In genomic region chr17:56139355-56139754, GRCm38 (mm10) we compare ENCODE assay signal across 7 mouse cellular contexts. TPM values are rescaled to one million over a fixed set of nuclear protein-coding genes. Genes with fewer than 3 reads are reported as not detected.
DNase-seq lines count a peak whose midpoint lies in the region; ATAC-seq and TF ChIP-seq lines count a peak whose summit lies in the region.

No protein-coding gene starts in this region.

- H3K36me3 ChIP-seq in lung, embryonic 14.5 days (ENCODE audit: insufficient read depth): no peaks in the 10 kb centered on the region
- H3K36me3 ChIP-seq in embryonic facial prominence, embryonic 12.5 days: no peaks in the 10 kb centered on the region
- H3K36me3 ChIP-seq in hindbrain, embryonic 14.5 days (replicated peaks; ENCODE audit: control insufficient read depth, insufficient read depth): no peaks in the 10 kb centered on the region
- 0 out of 2 replicates have a peak, but pooled peaks cover 3% of the 10 kb centered on the region for H3K36me3 ChIP-seq in midbrain, postnatal 0 days (ENCODE audit: insufficient read depth, low read length)

- no peak for TF ChIP-seq CTCF in lung, embryonic 14.5 days (IDR thresholded peaks at IDR 0.05; ENCODE audit: low read depth)
- TF ChIP-seq CTCF in midbrain, postnatal 0 days (IDR thresholded peaks at IDR 0.05): no peak

- H3K27ac ChIP-seq in lung, embryonic 14.5 days (ENCODE audit: low read depth): no peak overlapping the region
- H3K27ac ChIP-seq in embryonic facial prominence, embryonic 12.5 days: no peak overlapping the region
- peak overlapping the region; percentile 78 for H3K27ac ChIP-seq in hindbrain, embryonic 14.5 days
- H3K27ac ChIP-seq in midbrain, postnatal 0 days (ENCODE audit: low read depth, low read length): peak overlapping the region; percentile 69; the same call in 1 of the 2 replicates

- H3K4me1 ChIP-seq in lung, embryonic 14.5 days (ENCODE audit: insufficient read depth): 0 out of 2 replicates have a peak, but pooled peaks cover 2% of the 10 kb centered on the region
- peaks cover 44% of the 10 kb centered on the region for H3K4me1 ChIP-seq in embryonic facial prominence, embryonic 12.5 days
- peaks cover 18% of the 10 kb centered on the region for H3K4me1 ChIP-seq in hindbrain, embryonic 14.5 days (replicated peaks; ENCODE audit: control insufficient read depth, insufficient read depth, low read length)
- H3K4me1 ChIP-seq in midbrain, postnatal 0 days (ENCODE audit: insufficient read depth, low read length): peaks cover 17% of the 10 kb centered on the region

- H3K9ac ChIP-seq in lung, embryonic 14.5 days: peak overlapping the region; percentile 36; the same call in 1 of the 2 replicates
- H3K9ac ChIP-seq in embryonic facial prominence, embryonic 12.5 days: peak overlapping the region; percentile 61
- H3K9ac ChIP-seq in hindbrain, embryonic 14.5 days: peak overlapping the region; percentile 87
- peak overlapping the region; percentile 91 for H3K9ac ChIP-seq in midbrain, postnatal 0 days (replicated peaks; ENCODE audit: low read length, poor library complexity, severe bottlenecking)

- DNase-seq in lung, embryonic 14.5 days: no peak
- no peak for DNase-seq in lung, postnatal 36 days
- DNase-seq in hindbrain, embryonic 14.5 days (ENCODE audit: low spot score): no peak
- no peak for DNase-seq in midbrain, postnatal 0 days (ENCODE audit: low spot score)
- no peak for DNase-seq in ovary, postnatal 36 days (ENCODE audit: low spot score)
- DNase-seq in thymus, postnatal 36 days: no peak

- WGBS in lung, embryonic 14.5 days: 6% methylated on average over 21 of the region's 21 CpGs
- 6% methylated on average over 21 of the region's 21 CpGs for WGBS in embryonic facial prominence, embryonic 12.5 days
- 5% methylated on average over 20 of the region's 21 CpGs for WGBS in hindbrain, embryonic 14.5 days
- WGBS in midbrain, postnatal 0 days: 17% methylated on average over 7 of the region's 21 CpGs

- H3K9me3 ChIP-seq in lung, embryonic 14.5 days (ENCODE audit: low read depth, low read length): no peaks in the 10 kb centered on the region
- no peaks in the 10 kb centered on the region for H3K9me3 ChIP-seq in embryonic facial prominence, embryonic 12.5 days
- no peaks in the 10 kb centered on the region for H3K9me3 ChIP-seq in hindbrain, embryonic 14.5 days (ENCODE audit: control insufficient read depth, low read length)
- no peaks in the 10 kb centered on the region for H3K9me3 ChIP-seq in midbrain, postnatal 0 days (ENCODE audit: low read length)

- no peak; the same call in 1 of the 2 replicates for ATAC-seq in lung, embryonic 14.5 days (ENCODE audit: insufficient read depth)
- ATAC-seq in embryonic facial prominence, embryonic 12.5 days (ENCODE audit: insufficient number of reproducible peaks, insufficient read depth, low FRiP score, low TSS enrichment): no peak
- ATAC-seq in hindbrain, embryonic 14.5 days (ENCODE audit: low FRiP score): peak; percentile 19
- peak; percentile 47 for ATAC-seq in midbrain, postnatal 0 days (ENCODE audit: low FRiP score)

- peak overlapping the region; percentile 65 for H3K4me3 ChIP-seq in lung, embryonic 14.5 days (ENCODE audit: low read depth, low read length)
- peak overlapping the region; percentile 76 for H3K4me3 ChIP-seq in embryonic facial prominence, embryonic 12.5 days
- H3K4me3 ChIP-seq in hindbrain, embryonic 14.5 days (replicated peaks; ENCODE audit: low read length): peak overlapping the region; percentile 85
- peak overlapping the region; percentile 81 for H3K4me3 ChIP-seq in midbrain, postnatal 0 days (ENCODE audit: low read depth, low read length)

- H3K4me2 ChIP-seq in lung, embryonic 14.5 days: peak overlapping the region; percentile 100
- H3K4me2 ChIP-seq in embryonic facial prominence, embryonic 12.5 days (replicated peaks): peak overlapping the region; percentile 97
- H3K4me2 ChIP-seq in hindbrain, embryonic 14.5 days (replicated peaks): peak overlapping the region; percentile 79
- peak overlapping the region; percentile 81 for H3K4me2 ChIP-seq in midbrain, postnatal 0 days (ENCODE audit: low read depth, low read length, poor library complexity, severe bottlenecking)

- peaks cover 63% of the 10 kb centered on the region for H3K27me3 ChIP-seq in lung, embryonic 14.5 days (ENCODE audit: insufficient read depth, low read length)
- H3K27me3 ChIP-seq in embryonic facial prominence, embryonic 12.5 days: peaks cover 77% of the 10 kb centered on the region
- no peaks in the 10 kb centered on the region for H3K27me3 ChIP-seq in hindbrain, embryonic 14.5 days (ENCODE audit: control insufficient read depth, insufficient read depth, low read length)
- no peaks in the 10 kb centered on the region for H3K27me3 ChIP-seq in midbrain, postnatal 0 days (ENCODE audit: insufficient read depth, low read length)

RNA-seq across cellular contexts. Expression of gene Sema6b, which starts 0.8 kb away (rescaled TPM):
- polyA plus RNA-seq in lung, embryonic 14.5 days (2014; fragmentation: Nextera tagmentation; extraction: Ambion mirVana): 1.7 and 1.8 TPM in 2 replicates
- 4.3 and 4.6 TPM in 2 replicates for polyA plus RNA-seq in embryonic facial prominence, embryonic 12.5 days (2016; fragmentation: Nextera tagmentation; extraction: Ambion mirVana)
- polyA plus RNA-seq in hindbrain, embryonic 14.5 days (2014; fragmentation: Nextera tagmentation; extraction: Ambion mirVana): 18.3 and 20.5 TPM in 2 replicates
- 90.5 and 106 TPM in 2 replicates for total RNA-seq in midbrain, postnatal 0 days (2014; rRNA removed)
- 15.6 and 17.4 TPM in 2 replicates for polyA plus RNA-seq in midbrain, postnatal 0 days (2015; fragmentation: Nextera tagmentation; extraction: Ambion mirVana)

RNA-seq across cellular contexts. Expression of gene Lrg1, which starts 17.6 kb away (rescaled TPM):
- 0.17 TPM in 1 of 2 replicates, not detected in the other for polyA plus RNA-seq in lung, embryonic 14.5 days (2014; fragmentation: Nextera tagmentation; extraction: Ambion mirVana)
- polyA plus RNA-seq in embryonic facial prominence, embryonic 12.5 days (2016; fragmentation: Nextera tagmentation; extraction: Ambion mirVana): 0.15 and 0.23 TPM in 2 replicates
- 0.19 and 0.20 TPM in 2 replicates for polyA plus RNA-seq in hindbrain, embryonic 14.5 days (2014; fragmentation: Nextera tagmentation; extraction: Ambion mirVana)
- total RNA-seq in midbrain, postnatal 0 days (2014; rRNA removed): 0.47 and 0.49 TPM in 2 replicates
- polyA plus RNA-seq in midbrain, postnatal 0 days (2015; fragmentation: Nextera tagmentation; extraction: Ambion mirVana): 0.43 and 0.66 TPM in 2 replicates

RNA-seq across cellular contexts. Expression of gene Plin5, which starts 22.0 kb away (rescaled TPM):
- polyA plus RNA-seq in lung, embryonic 14.5 days (2014; fragmentation: Nextera tagmentation; extraction: Ambion mirVana): 0.34 and 0.86 TPM in 2 replicates
- polyA plus RNA-seq in embryonic facial prominence, embryonic 12.5 days (2016; fragmentation: Nextera tagmentation; extraction: Ambion mirVana): 0.15 and 0.29 TPM in 2 replicates
- 1.9 and 2.1 TPM in 2 replicates for polyA plus RNA-seq in hindbrain, embryonic 14.5 days (2014; fragmentation: Nextera tagmentation; extraction: Ambion mirVana)
- total RNA-seq in midbrain, postnatal 0 days (2014; rRNA removed): 4.3 and 4.5 TPM in 2 replicates
- polyA plus RNA-seq in midbrain, postnatal 0 days (2015; fragmentation: Nextera tagmentation; extraction: Ambion mirVana): 4.8 and 5.9 TPM in 2 replicates

RNA-seq across cellular contexts. Expression of gene Tnfaip8l1, which starts 22.9 kb away (rescaled TPM):
- polyA plus RNA-seq in lung, embryonic 14.5 days (2014; fragmentation: Nextera tagmentation; extraction: Ambion mirVana): 14.5 and 16.2 TPM in 2 replicates
- 12.4 and 13.0 TPM in 2 replicates for polyA plus RNA-seq in embryonic facial prominence, embryonic 12.5 days (2016; fragmentation: Nextera tagmentation; extraction: Ambion mirVana)
- 8.4 and 9.9 TPM in 2 replicates for polyA plus RNA-seq in hindbrain, embryonic 14.5 days (2014; fragmentation: Nextera tagmentation; extraction: Ambion mirVana)
- 15.1 and 17.9 TPM in 2 replicates for total RNA-seq in midbrain, postnatal 0 days (2014; rRNA removed)
- 8.4 and 9.9 TPM in 2 replicates for polyA plus RNA-seq in midbrain, postnatal 0 days (2015; fragmentation: Nextera tagmentation; extraction: Ambion mirVana)

RNA-seq across cellular contexts. Expression of gene Plin4, which starts 29.8 kb away (rescaled TPM):
- 0.12 and 0.28 TPM in 2 replicates for polyA plus RNA-seq in lung, embryonic 14.5 days (2014; fragmentation: Nextera tagmentation; extraction: Ambion mirVana)
- polyA plus RNA-seq in embryonic facial prominence, embryonic 12.5 days (2016; fragmentation: Nextera tagmentation; extraction: Ambion mirVana): 0.08 and 0.10 TPM in 2 replicates
- 0.12 and 0.20 TPM in 2 replicates for polyA plus RNA-seq in hindbrain, embryonic 14.5 days (2014; fragmentation: Nextera tagmentation; extraction: Ambion mirVana)
- 0.42 and 0.55 TPM in 2 replicates for total RNA-seq in midbrain, postnatal 0 days (2014; rRNA removed)
- 0.04 and 0.05 TPM in 2 replicates for polyA plus RNA-seq in midbrain, postnatal 0 days (2015; fragmentation: Nextera tagmentation; extraction: Ambion mirVana)

Comparison
In these comparisons a context has a peak if more than half of its experiments do, and no peak if none do; other contexts are left out.
1. ATAC-seq: peak in hindbrain, embryonic 14.5 days (single experiment) and midbrain, postnatal 0 days (single experiment); none in lung, embryonic 14.5 days (single experiment) and embryonic facial prominence, embryonic 12.5 days (single experiment).
2. H3K27ac ChIP-seq: peak in hindbrain, embryonic 14.5 days (single experiment) and midbrain, postnatal 0 days (single experiment); none in lung, embryonic 14.5 days (single experiment) and embryonic facial prominence, embryonic 12.5 days (single experiment).
3. H3K9ac ChIP-seq: peak in every context shown above with its lines; median percentile 91 in midbrain, postnatal 0 days; 87 in hindbrain, embryonic 14.5 days; 61 in embryonic facial prominence, embryonic 12.5 days; 36 in lung, embryonic 14.5 days.
4. Peak in every context shown above with its lines, with median percentiles within 50 percentile points of each other: H3K4me2 ChIP-seq and H3K4me3 ChIP-seq.